Mouse (Mus musculus): ENCODE measurements around the gene Cd300ld3.

DNA sequence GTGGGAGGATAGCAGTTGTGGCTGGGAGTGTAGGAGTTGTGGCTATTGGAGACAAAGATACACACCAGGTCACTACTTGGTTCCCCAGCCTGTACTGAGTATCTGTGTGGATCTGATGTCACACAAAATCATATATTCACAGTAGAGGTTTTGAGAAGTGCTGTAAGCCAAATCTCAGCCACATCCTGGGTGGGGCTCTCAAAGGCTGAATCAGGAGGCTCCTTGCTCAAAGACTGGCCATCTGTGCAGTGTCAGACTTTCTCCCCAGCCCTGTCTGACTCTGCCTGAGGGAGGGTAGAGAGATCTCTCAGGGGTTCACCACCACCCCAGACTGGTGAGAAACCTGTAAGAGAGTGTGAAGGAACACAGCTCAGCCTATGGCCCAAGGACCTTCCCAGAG lies 6.3 kb upstream of the Cd300ld3 start:
- TF ChIP-seq CTCF (IDR thresholded peaks at IDR 0.05; ENCODE audit: low read depth) (no peak), EP300 (IDR thresholded peaks at IDR 0.05; ENCODE audit: low read depth) (no peak)
